Mouse (Mus musculus) E14TG2a.4 (cell line): Measurements from ENCODE around the gene Spic.

Experiments
- CTCF ChIP-seq: conservative IDR thresholded peaks from 2 replicates; pipeline ENCODE4 v1.5.1; 2014; ENCODE audit warnings: low read length
- NANOG ChIP-seq: IDR thresholded peaks from 2 replicates; pipeline ENCODE4 v1.6.1; 2014; ENCODE audit warnings: borderline replicate concordance, low read length, mixed read lengths
- POU5F1 ChIP-seq: IDR thresholded peaks from 2 replicates; pipeline ENCODE4 v1.6.1; 2014; ENCODE audit warnings: low read length, borderline replicate concordance

DNA sequence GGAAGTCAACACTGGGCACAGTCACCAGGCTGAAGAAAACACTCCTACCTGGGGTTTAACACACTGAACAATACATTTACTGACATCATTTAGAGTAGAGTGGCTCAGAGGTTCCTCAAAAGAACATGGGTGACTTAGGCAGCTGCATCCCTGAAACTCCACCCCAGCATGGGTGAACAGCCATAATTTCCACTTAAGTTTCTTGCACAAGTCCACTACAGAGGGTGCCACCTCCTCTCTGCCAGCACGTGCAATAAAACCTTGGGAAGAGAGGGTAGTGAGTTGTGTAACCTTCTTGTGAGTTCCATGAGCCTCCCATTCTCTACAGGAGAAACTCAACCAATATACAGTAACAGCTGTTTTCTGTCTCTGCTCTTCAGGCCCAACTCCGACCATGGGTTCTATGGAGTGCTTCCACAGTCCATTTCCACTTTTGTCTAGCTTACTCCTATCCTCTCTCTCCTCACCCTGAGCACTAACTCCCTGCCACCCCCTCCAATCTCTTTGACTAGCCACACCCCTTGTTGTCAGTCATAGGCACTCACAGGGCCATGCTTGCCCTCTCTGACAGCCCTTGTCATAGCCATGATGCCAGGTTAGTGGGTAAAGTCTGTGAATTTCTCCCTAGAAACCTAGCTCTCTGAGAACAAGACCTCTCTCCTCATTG lies 54.0 kb downstream of the Spic start:
- TF ChIP-seq CTCF = no peak
- TF ChIP-seq POU5F1 = no peak
- TF ChIP-seq NANOG = no peak
